Mouse (Mus musculus): ENCODE measurements around the gene Sik2. TPM values are rescaled to one million over a fixed set of nuclear protein-coding genes. Genes with fewer than 3 reads are reported as not detected.
A peak's percentile ranks its signal among the peaks of the same experiment; 100 is the strongest.

Gene Sik2
- total and polyA plus RNA-seq, 3 experiments = 1.9 to 8.2 (median 6.0) TPM

- Histone ChIP-seq H3K79me2 (replicated peaks; ENCODE audit: control insufficient read depth, extremely low read depth, insufficient read depth, poor library complexity, severe bottlenecking) (no peaks in the 10 kb centered on the region), H3K4me2 (ENCODE audit: insufficient read depth, low read depth, poor library complexity, severe bottlenecking) (no peak overlapping the region), H3K4me1 (ENCODE audit: control insufficient read depth in 1 of 2, insufficient read depth in 2 of 2) (peaks cover 3 to 47% of the 10 kb centered on the region in 2 experiments), H3K27ac (ENCODE audit: insufficient read depth, low read depth) (no peak overlapping the region), H3K9ac (ENCODE audit: insufficient read depth, low read depth) (no peak overlapping the region), H3K9me3 (replicated peaks; ENCODE audit: low read length) (no peaks in the 10 kb centered on the region), H3K27me3 (replicated peaks) (no peaks in the 10 kb centered on the region), H3K4me3 (replicated peaks in 1 of 3; ENCODE audit: low read depth in 2 of 3, low read length in 2 of 3, poor library complexity in 1 of 3) (no peak overlapping the region), H3K36me3 (replicated peaks in 1 of 2; ENCODE audit: control insufficient read depth in 1 of 2, insufficient read depth in 1 of 2, low read length in 1 of 2) (peaks cover 0 to 6% of the 10 kb centered on the region in 2 experiments)
- dilution Hi-C loops (cut with MboI; ENCODE audit: extremely low pct_ligation_motif_present, extremely low pct_unique_long_range_greater_than_20kb, low sequenced_read_pairs) (no loop called here), in situ Hi-C loops (cut with MboI; ENCODE audit: low pct_ligation_motif_present, low pct_unique_long_range_greater_than_20kb, low sequenced_read_pairs) (no loop called here)
- DNase-seq (ENCODE audit: extremely low read depth) = no peak
- TF ChIP-seq EP300 (IDR thresholded peaks at IDR 0.05; ENCODE audit: low read length) = no peak
- peak; percentile 83 for TF ChIP-seq ZNF384 (IDR thresholded peaks at IDR 0.05; ENCODE audit: low read depth, low read length)
Measured at GRCm38 (mm10) chr9:50942711-50943110, 66.2 kb downstream of the Sik2 start.

- Histone ChIP-seq H3K9ac (ENCODE audit: insufficient read depth, low read depth) (0 out of 2 replicates have a peak overlapping the region, but pooled peaks have one; percentile 30), H3K79me2 (replicated peaks; ENCODE audit: control insufficient read depth, extremely low read depth, insufficient read depth, poor library complexity, severe bottlenecking) (no peaks in the 10 kb centered on the region), H3K36me3 (replicated peaks in 1 of 2; ENCODE audit: control insufficient read depth in 1 of 2, insufficient read depth in 1 of 2, low read length in 1 of 2) (peaks cover 0 to 6% of the 10 kb centered on the region in 2 experiments), H3K27ac (ENCODE audit: insufficient read depth, low read depth) (no peak overlapping the region; the same call in 1 of the 2 replicates), H3K27me3 (replicated peaks) (no peaks in the 10 kb centered on the region), H3K4me2 (ENCODE audit: insufficient read depth, low read depth, poor library complexity, severe bottlenecking) (peak overlapping the region; percentile 73), H3K4me3 (replicated peaks in 1 of 3; ENCODE audit: low read depth in 2 of 3, low read length in 2 of 3, poor library complexity in 1 of 3) (no peak overlapping the region), H3K9me3 (replicated peaks; ENCODE audit: low read length) (no peaks in the 10 kb centered on the region), H3K4me1 (ENCODE audit: control insufficient read depth in 1 of 2, insufficient read depth in 2 of 2) (peaks cover 3 to 47% of the 10 kb centered on the region in 2 experiments)
- DNase-seq (ENCODE audit: extremely low read depth) = no peak
- in situ Hi-C loops (cut with MboI; ENCODE audit: low pct_ligation_motif_present, low pct_unique_long_range_greater_than_20kb, low sequenced_read_pairs) = no loop called here
- dilution Hi-C loops (cut with MboI; ENCODE audit: extremely low pct_ligation_motif_present, extremely low pct_unique_long_range_greater_than_20kb, low sequenced_read_pairs) = no loop called here
- TF ChIP-seq MEF2A (IDR thresholded peaks at IDR 0.05; ENCODE audit: borderline replicate concordance, low read depth, low read length) (no peak), ZC3H11A (IDR thresholded peaks at IDR 0.05; ENCODE audit: low read depth, low read length) (no peak), ZNF384 (IDR thresholded peaks at IDR 0.05; ENCODE audit: low read depth, low read length) (no peak), MAX (IDR thresholded peaks at IDR 0.05; ENCODE audit: low read length) (no peak), ELF1 (IDR thresholded peaks at IDR 0.05; ENCODE audit: low read depth, low read length) (no peak; the same call in 1 of the 2 replicates), JUND (conservative IDR thresholded peaks at IDR 0.05; ENCODE audit: low read depth, low read length) (0 out of 2 replicates have a peak, but pooled peaks have one; percentile 22), SIN3A (IDR thresholded peaks at IDR 0.05; ENCODE audit: low read length) (no peak), MYC (IDR thresholded peaks at IDR 0.05; ENCODE audit: low read depth, low read length) (no peak), UBTF (IDR thresholded peaks at IDR 0.05; ENCODE audit: low read depth, low read length) (no peak), ZKSCAN1 (IDR thresholded peaks at IDR 0.05; ENCODE audit: borderline replicate concordance, low read depth, low read length) (no peak), CTCF (conservative IDR thresholded peaks at IDR 0.05 in 1 of 2, IDR thresholded peaks at IDR 0.05 in 1 of 2; ENCODE audit: low read depth in 2 of 2, low read length in 2 of 2) (no peak), PAX5 (IDR thresholded peaks at IDR 0.05; ENCODE audit: low read length) (no peak), ETS1 (conservative IDR thresholded peaks at IDR 0.05; ENCODE audit: low read depth, low read length) (no peak; the same call in 1 of the 2 replicates), JUN (IDR thresholded peaks at IDR 0.05; ENCODE audit: insufficient read depth, low read depth, low read length) (no peak), KAT2A (IDR thresholded peaks at IDR 0.05; ENCODE audit: insufficient replicate concordance, low read length) (no peak), MAFK (IDR thresholded peaks at IDR 0.05; ENCODE audit: insufficient replicate concordance, low read length) (no peak), NELFE (IDR thresholded peaks at IDR 0.05; ENCODE audit: low read depth, low read length) (no peak), POLR2A (IDR thresholded peaks at IDR 0.05; ENCODE audit: low read depth, low read length) (no peak), POLR2AphosphoS2 (IDR thresholded peaks at IDR 0.05; ENCODE audit: low read depth, low read length) (no peak), E2F4 (IDR thresholded peaks at IDR 0.05; ENCODE audit: insufficient replicate concordance, low read depth, low read length) (no peak), RAD21 (IDR thresholded peaks at IDR 0.05; ENCODE audit: low read depth, low read length) (no peak), CHD2 (IDR thresholded peaks at IDR 0.05; ENCODE audit: low read length) (no peak), BHLHE40 (IDR thresholded peaks at IDR 0.05; ENCODE audit: low read depth, low read length) (0 out of 2 replicates have a peak, but pooled peaks have one; percentile 17), IRF4 (IDR thresholded peaks at IDR 0.05; ENCODE audit: low read depth, low read length) (no peak), CHD1 (IDR thresholded peaks at IDR 0.05; ENCODE audit: low read depth, low read length) (peak; percentile 51; the same call in 1 of the 2 replicates), TCF12 (IDR thresholded peaks at IDR 0.05; ENCODE audit: low read depth, low read length) (no peak), NRF1 (IDR thresholded peaks at IDR 0.05; ENCODE audit: low read depth, low read length) (no peak), ZMIZ1 (IDR thresholded peaks at IDR 0.05; ENCODE audit: low read depth, low read length) (no peak), USF2 (conservative IDR thresholded peaks at IDR 0.05; ENCODE audit: low read depth, low read length) (peak; percentile 37; the same call in 1 of the 2 replicates), RCOR1 (conservative IDR thresholded peaks at IDR 0.05; ENCODE audit: low read depth, low read length) (no peak), MAZ (IDR thresholded peaks at IDR 0.05; ENCODE audit: low read depth, low read length) (no peak), TBP (conservative IDR thresholded peaks at IDR 0.05; ENCODE audit: low read depth, low read length) (no peak)
Measured at GRCm38 (mm10) chr9:50941804-50942401, 67.0 kb downstream of the Sik2 start.
